Mouse (Mus musculus): ENCODE results near the gene Tlcd2. TPM values are rescaled to one million over a fixed set of nuclear protein-coding genes. Genes with fewer than 3 reads are reported as not detected.

Gene Tlcd2
- polyA plus RNA-seq, 1 experiment from 2014 or later, result 8.5 TPM

DNA sequence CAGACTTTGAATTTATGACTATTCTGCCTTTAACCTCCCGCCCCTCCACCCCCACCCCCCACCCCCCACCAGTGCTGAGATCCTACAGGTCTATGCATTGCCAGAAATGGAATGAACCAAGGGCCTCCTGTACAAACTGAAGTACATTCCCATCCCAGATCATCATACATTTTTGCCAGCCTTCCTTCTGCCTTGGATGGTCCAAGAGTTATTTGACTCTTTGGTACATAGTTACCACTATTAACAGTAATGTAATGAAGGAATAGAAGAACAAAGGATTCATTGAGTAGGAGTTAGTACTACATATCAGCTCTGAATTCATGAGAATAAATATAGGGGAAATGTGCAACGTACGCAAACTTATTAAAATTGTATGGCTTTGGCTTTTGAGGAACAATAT, 24.7 kb downstream of the Tlcd2 start:
- Histone ChIP-seq H3K36me3 (replicated peaks) (peaks cover 38% of the 10 kb centered on the region), H3K27ac (peak overlapping the region; percentile 97), H3K27me3 (ENCODE audit: poor library complexity, severe bottlenecking) (0 out of 2 replicates have a peak, but pooled peaks cover 4% of the 10 kb centered on the region), H3K4me1 (peaks cover 18% of the 10 kb centered on the region), H3K9me3 (no peaks in the 10 kb centered on the region), H3K4me3 (peak overlapping the region; percentile 91)
- no peak for DNase-seq (ENCODE audit: extremely low spot score, low spot score)
- WGBS, result 27% methylated on average over 3 of the region's 3 CpGs

DNA sequence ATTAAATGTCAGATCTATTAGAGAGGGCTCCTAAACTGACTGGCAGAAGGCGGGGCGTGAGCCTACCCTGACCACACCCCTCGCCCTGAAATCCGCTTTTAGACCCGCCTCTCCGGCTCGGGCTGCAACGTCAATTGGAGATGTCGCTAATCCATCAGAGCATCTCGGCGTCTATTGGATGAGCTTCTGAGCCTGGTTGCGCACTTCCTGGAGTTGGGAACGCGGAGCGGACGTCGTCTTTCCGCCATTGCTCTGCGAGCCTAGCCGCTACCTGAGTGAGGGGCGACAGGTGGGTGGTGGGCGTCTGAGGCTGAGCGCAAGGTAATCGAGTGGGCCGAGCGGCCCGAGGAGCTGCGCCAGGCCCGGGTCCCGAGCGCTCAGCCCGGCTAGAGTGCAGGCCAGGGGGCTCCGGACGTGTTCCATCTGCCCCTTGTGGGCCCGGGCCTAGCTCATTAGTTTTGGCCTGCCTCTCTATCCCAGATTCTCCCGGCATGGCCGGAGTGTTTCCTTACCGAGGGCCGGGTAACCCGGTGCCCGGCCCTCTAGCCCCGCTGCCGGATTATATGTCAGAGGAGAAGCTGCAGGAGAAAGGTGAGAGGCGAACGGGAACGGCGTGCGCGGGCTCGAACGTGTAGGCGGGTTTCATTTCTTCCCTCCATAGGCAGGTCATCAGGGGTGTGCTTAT, 25.2 kb downstream of the Tlcd2 start, which contains the start of gene Prpf8:
TSS of gene Prpf8 (plus strand) at position 216 of the 685 bp plus-strand sequence.
- no peaks in the 10 kb centered on the region for H3K9me3 ChIP-seq
- H3K4me1 ChIP-seq, result peaks cover 18% of the 10 kb centered on the region
- H3K4me3 ChIP-seq, result peak within 1 kb of the TSS; percentile 91
- peaks cover 43% of the 10 kb centered on the region for H3K36me3 ChIP-seq (replicated peaks)
- under 1% methylated on average over 52 of the region's 52 CpGs for WGBS
- peak; percentile 95 for DNase-seq (ENCODE audit: extremely low spot score, low spot score)
- 0 out of 2 replicates have a peak, but pooled peaks cover 4% of the 10 kb centered on the region for H3K27me3 ChIP-seq (ENCODE audit: poor library complexity, severe bottlenecking)
- peak within 1 kb of the TSS; percentile 97 for H3K27ac ChIP-seq

DNA sequence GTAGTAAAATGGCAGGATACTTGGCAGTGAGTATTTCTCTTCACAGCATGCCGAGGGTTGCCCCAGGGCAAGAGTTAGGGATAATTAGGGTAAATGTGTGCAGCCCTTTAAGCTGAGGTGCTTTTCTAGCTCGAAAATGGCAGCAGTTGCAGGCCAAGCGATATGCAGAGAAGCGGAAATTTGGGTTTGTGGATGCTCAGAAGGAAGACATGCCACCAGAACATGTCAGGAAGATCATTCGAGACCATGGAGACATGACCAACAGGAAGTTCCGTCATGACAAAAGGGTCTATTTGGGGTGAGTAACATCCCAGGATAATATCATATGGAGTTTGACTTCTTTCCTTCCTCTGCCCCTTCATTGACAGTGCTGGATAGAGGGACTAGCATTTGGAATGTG, 26.0 kb downstream of the Tlcd2 start:
- peaks cover 51% of the 10 kb centered on the region for H3K36me3 ChIP-seq (replicated peaks)
- H3K4me3 ChIP-seq, result peak overlapping the region; percentile 91
- H3K27ac ChIP-seq, result peak overlapping the region; percentile 97
- DNase-seq (ENCODE audit: extremely low spot score, low spot score), result no peak
- WGBS, result 44% methylated on average over 6 of the region's 6 CpGs
- no peaks in the 10 kb centered on the region for H3K9me3 ChIP-seq
- H3K4me1 ChIP-seq, result peaks cover 18% of the 10 kb centered on the region
- 0 out of 2 replicates have a peak, but pooled peaks cover 4% of the 10 kb centered on the region for H3K27me3 ChIP-seq (ENCODE audit: poor library complexity, severe bottlenecking)

DNA sequence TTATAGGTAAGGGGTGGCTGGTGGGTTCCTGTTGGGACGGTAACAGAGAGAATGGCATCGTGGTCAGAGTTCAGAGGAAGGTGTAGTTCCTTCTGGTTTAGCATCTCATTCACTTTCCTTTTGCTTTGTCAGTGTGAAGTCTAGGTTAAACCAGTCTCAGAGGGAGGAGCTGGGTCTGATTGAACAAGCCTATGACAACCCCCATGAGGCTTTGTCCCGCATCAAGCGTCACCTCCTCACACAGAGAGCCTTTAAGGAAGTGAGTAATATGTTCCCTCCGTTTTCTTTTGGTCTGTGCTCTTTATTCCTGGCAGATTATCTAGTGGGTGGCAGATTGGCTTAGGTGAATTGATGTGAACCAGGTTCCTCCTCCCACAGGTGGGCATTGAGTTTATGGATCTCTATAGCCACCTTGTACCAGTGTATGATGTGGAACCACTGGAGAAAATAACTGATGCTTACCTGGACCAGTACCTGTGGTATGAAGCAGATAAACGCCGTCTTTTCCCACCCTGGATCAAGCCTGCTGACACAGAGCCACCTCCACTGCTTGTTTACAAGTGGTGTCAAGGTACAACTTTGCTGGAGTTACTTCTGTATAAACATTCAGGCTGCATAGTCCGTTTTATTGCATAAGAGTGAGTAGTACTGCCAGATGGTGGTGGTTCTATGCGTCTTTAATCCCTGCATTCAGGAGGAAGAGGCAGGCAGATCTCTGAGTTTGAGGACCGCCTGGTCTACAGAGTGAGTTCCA, 33.0 kb downstream of the Tlcd2 start:
- Histone ChIP-seq H3K4me1 (no peaks in the 10 kb centered on the region), H3K4me3 (no peak overlapping the region), H3K9me3 (no peaks in the 10 kb centered on the region), H3K36me3 (replicated peaks) (peaks cover 100% of the 10 kb centered on the region), H3K27ac (no peak overlapping the region), H3K27me3 (ENCODE audit: poor library complexity, severe bottlenecking) (no peaks in the 10 kb centered on the region)
- no peak for DNase-seq (ENCODE audit: extremely low spot score, low spot score)
- 94% methylated on average over 10 of the region's 10 CpGs for WGBS

DNA sequence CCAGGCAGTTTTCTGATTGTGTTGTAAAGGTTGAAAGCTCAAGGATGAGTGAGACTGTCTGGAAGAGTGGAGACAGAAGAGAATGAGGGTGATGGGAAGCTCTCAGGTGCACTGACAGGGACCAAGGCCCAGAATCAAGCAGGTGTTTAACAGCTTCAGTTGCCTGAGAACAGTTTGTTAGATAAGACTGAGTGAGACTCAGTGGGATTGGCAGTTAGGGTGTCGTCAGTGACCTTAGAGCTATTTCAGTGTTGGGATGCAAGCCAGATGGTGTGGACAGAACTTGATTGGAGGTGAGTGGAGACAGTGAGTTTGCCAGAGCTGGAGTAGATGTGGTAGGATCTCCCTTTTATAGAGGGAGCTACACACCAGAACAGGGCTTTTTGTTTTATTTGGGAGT, 36.6 kb downstream of the Tlcd2 start:
- Histone ChIP-seq H3K4me3 (no peak overlapping the region), H3K4me1 (no peaks in the 10 kb centered on the region), H3K27me3 (ENCODE audit: poor library complexity, severe bottlenecking) (no peaks in the 10 kb centered on the region), H3K9me3 (no peaks in the 10 kb centered on the region), H3K36me3 (replicated peaks) (peaks cover 100% of the 10 kb centered on the region), H3K27ac (no peak overlapping the region)
- 83% methylated on average over 1 of the region's 1 CpGs for WGBS
- DNase-seq (ENCODE audit: extremely low spot score, low spot score), result no peak

DNA sequence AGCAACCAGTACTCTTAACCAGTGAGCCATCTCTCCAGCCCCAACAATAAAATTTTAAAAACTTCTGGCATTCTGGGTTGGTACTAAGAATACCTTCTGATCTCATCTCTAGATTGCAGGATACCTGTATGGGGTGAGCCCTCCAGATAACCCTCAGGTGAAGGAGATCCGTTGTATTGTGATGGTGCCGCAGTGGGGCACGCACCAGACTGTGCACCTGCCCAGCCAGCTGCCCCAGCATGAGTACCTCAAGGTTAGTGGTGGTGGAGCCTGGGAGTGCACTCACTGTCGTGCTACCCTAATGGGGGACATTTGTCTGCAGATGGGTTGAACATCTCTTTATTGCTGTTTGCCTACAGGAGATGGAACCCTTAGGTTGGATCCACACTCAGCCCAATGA, 46.6 kb downstream of the Tlcd2 start:
- Histone ChIP-seq H3K4me1 (peaks cover 26% of the 10 kb centered on the region), H3K27ac (no peak overlapping the region), H3K9me3 (no peaks in the 10 kb centered on the region), H3K36me3 (replicated peaks) (peaks cover 68% of the 10 kb centered on the region), H3K4me3 (no peak overlapping the region), H3K27me3 (ENCODE audit: poor library complexity, severe bottlenecking) (no peaks in the 10 kb centered on the region; the same call in 1 of the 2 replicates)
- 96% methylated on average over 4 of the region's 4 CpGs for WGBS
- DNase-seq (ENCODE audit: extremely low spot score, low spot score), result no peak

DNA sequence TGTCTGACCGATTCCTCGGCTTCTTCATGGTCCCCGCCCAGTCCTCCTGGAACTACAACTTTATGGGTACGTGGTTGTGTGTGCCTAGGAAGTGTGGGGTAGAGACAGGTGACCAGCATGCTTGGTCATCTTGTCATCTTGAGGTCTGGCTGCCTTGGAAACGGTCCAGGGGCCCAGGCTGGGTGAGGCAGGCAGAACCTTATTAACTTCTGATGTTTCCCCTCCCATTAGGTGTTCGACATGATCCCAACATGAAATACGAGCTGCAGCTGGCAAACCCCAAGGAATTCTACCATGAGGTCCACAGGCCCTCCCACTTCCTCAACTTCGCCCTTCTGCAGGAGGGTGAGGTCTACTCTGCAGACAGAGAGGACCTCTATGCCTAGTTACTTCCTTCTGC, 47.4 kb downstream of the Tlcd2 start:
- H3K4me3 ChIP-seq, result no peak overlapping the region
- peaks cover 61% of the 10 kb centered on the region for H3K36me3 ChIP-seq (replicated peaks)
- no peak overlapping the region for H3K27ac ChIP-seq
- 80% methylated on average over 8 of the region's 8 CpGs for WGBS
- no peaks in the 10 kb centered on the region; the same call in 1 of the 2 replicates for H3K27me3 ChIP-seq (ENCODE audit: poor library complexity, severe bottlenecking)
- H3K4me1 ChIP-seq, result peaks cover 29% of the 10 kb centered on the region
- no peaks in the 10 kb centered on the region for H3K9me3 ChIP-seq
- no peak for DNase-seq (ENCODE audit: extremely low spot score, low spot score)

DNA sequence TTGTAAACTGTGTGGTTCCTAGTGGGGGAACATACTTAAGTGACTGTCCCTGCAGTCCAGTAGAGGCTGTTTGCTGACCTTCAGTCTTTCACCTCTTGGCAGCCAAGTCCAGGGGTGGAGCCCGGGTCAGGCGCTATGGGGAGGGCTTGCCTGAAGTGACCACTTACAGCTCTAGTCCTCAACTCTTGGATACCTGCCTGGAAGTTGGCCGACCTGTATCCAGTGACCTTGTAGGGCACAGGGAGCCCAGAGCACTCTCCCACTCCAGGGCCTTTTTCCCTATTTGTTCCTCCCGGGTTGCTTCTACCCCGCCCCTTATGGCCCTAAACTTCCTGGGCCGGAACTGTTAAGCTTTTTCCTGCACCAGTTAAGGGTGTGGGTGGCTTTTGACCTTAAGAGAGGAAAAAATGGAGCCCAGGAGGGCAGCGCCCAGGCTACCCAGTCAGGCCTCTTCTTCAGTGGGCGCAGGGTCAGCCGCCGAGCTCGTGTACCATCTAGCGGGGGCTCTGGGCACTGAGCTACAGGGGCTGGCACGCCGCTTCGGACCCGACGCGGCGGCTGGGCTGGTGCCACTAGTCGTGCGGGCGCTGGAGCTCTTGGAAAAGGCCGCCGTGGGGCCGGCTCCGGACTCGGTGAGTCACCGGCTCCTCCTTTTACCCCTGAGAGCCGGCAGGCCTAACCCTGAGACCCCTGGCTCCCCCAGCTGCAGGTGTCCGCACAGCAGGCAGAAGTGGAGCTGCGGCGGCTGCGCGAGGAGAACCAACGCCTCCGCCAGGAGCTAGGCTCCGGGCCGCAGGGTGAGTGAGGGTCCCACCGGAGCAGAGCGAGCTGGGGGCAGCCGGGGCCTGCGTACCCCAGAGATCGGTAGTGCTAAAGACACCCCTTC, 48.5 kb downstream of the Tlcd2 start, which contains the start of gene Rilp:
TSS of gene Rilp (plus strand) at position 354 of the 886 bp plus-strand sequence.
- Histone ChIP-seq H3K27me3 (ENCODE audit: poor library complexity, severe bottlenecking) (no peaks in the 10 kb centered on the region; the same call in 1 of the 2 replicates), H3K4me1 (peaks cover 29% of the 10 kb centered on the region), H3K27ac (peak within 1 kb of the TSS; percentile 78), H3K4me3 (peak within 1 kb of the TSS; percentile 67), H3K9me3 (no peaks in the 10 kb centered on the region), H3K36me3 (replicated peaks) (peaks cover 50% of the 10 kb centered on the region)
- WGBS, result 3% methylated on average over 43 of the region's 43 CpGs
- DNase-seq (ENCODE audit: extremely low spot score, low spot score), result peak; percentile 27

DNA sequence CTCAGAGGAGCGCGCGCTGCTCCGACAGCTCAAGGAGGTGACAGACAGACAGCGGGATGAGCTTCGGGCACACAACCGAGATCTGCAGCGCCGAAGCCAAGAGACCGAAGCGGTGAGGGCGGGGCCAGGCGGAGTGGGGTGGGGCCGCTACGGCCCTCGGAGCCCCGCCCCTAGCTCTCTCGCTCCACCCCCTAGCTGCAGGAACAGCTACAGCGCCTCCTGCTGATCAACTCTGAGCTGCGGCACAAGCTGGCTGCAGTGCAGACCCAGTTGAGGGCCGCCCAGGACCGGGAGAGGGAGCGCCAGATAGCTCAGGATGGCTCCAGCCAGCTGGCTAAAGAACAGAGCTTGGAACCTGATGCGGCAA, 49.1 kb downstream of the Tlcd2 start:
- peak; percentile 89 for DNase-seq (ENCODE audit: extremely low spot score, low spot score)
- H3K27me3 ChIP-seq (ENCODE audit: poor library complexity, severe bottlenecking), result no peaks in the 10 kb centered on the region; the same call in 1 of the 2 replicates
- WGBS, result 2% methylated on average over 24 of the region's 24 CpGs
- H3K4me1 ChIP-seq, result peaks cover 29% of the 10 kb centered on the region
- H3K9me3 ChIP-seq, result no peaks in the 10 kb centered on the region
- H3K27ac ChIP-seq, result peak overlapping the region; percentile 78
- H3K36me3 ChIP-seq (replicated peaks), result peaks cover 48% of the 10 kb centered on the region
- H3K4me3 ChIP-seq, result peak overlapping the region; percentile 67

DNA sequence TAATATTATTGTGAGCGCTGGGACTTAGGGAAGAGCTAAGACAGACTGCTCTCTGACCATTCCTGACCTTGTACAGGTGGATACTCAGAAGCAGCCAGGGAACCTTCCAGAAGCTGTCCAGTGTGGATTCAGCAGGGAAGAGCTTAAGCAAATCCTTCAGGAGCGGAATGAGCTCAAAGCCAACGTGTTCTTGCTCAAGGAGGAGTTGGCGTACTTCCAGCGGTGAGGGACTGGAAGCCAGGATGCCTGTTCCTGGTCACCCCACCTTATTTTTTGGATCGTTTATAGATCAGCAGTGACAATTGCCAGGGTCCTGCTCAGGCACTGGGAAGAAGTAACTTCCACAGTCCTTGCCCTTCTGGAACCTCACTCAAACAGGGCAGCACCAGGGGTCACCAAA, 49.7 kb downstream of the Tlcd2 start:
- peaks cover 29% of the 10 kb centered on the region for H3K4me1 ChIP-seq
- WGBS, result 92% methylated on average over 6 of the region's 6 CpGs
- no peaks in the 10 kb centered on the region for H3K9me3 ChIP-seq
- DNase-seq (ENCODE audit: extremely low spot score, low spot score), result no peak
- no peak overlapping the region for H3K4me3 ChIP-seq
- no peak overlapping the region for H3K27ac ChIP-seq
- H3K27me3 ChIP-seq (ENCODE audit: poor library complexity, severe bottlenecking), result no peaks in the 10 kb centered on the region; the same call in 1 of the 2 replicates
- peaks cover 42% of the 10 kb centered on the region for H3K36me3 ChIP-seq (replicated peaks)

DNA sequence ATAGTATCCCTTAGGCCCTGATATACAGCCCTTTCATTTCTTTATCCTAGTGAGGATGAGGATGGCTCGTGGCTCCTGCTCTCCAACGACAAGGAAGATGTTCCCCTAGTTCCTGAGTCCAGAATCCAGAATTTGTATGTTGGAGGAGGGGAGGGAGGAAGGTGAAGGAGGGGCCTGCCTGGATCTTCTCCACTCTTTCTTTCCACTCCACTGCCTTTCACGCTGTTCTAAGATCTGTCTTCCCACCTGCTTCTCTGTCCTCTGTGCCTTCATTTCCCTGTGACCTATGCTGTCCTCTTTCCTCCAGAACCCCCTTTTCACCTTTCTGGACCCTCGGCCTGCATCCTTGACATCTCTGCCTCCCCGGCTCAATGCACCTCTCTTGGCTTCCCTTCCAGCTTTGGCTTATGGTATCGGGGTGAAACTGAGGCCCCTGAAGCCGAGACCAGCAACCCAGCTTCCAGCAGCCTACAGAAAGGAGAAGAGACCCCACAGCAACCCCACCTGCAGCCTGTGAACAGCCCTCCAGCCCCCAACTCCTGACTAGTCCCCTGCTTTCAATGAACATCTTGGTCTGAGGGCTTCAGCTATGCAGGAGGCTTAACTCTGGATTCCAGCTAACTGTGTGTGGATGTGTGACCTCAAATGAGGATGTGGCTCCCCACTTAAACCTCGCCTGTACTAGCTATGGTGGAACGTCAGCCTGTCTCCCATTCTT, 50.9 kb downstream of the Tlcd2 start:
- 78% methylated on average over 9 of the region's 9 CpGs for WGBS
- Histone ChIP-seq H3K36me3 (replicated peaks) (peaks cover 30% of the 10 kb centered on the region), H3K4me3 (no peak overlapping the region), H3K27me3 (ENCODE audit: poor library complexity, severe bottlenecking) (no peaks in the 10 kb centered on the region; the same call in 1 of the 2 replicates), H3K27ac (no peak overlapping the region), H3K4me1 (peaks cover 29% of the 10 kb centered on the region), H3K9me3 (no peaks in the 10 kb centered on the region)
- DNase-seq (ENCODE audit: extremely low spot score, low spot score), result no peak

DNA sequence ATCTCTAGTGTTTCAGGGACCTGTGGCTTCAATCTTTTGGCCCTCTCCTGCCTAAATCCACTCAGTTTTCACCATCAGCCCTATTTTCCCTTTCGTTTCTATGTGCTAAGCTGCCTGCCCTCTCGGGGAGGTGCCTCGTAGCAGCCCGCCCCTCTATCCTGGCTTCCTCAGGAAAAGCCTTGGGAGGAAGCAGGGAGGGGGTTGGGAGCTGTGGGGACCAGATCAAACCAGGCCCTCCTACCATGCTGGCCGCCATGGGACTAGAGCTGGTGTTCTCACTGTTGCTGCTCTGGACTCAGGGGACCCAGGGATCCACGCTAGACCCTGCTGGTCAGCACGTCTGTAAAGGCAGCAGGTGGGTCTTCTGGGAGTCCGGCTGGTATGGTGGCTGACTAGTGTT, 51.8 kb downstream of the Tlcd2 start, which contains the start of gene Scarf1:
TSS of gene Scarf1 (plus strand) at position 205 of the 400 bp plus-strand sequence.
- Histone ChIP-seq H3K4me1 (peaks cover 29% of the 10 kb centered on the region), H3K4me3 (peak within 1 kb of the TSS; percentile 23), H3K9me3 (no peaks in the 10 kb centered on the region), H3K27ac (peak within 1 kb of the TSS; percentile 54), H3K27me3 (ENCODE audit: poor library complexity, severe bottlenecking) (no peaks in the 10 kb centered on the region; the same call in 1 of the 2 replicates), H3K36me3 (replicated peaks) (peaks cover 21% of the 10 kb centered on the region)
- DNase-seq (ENCODE audit: extremely low spot score, low spot score), result no peak
- WGBS, result 58% methylated on average over 8 of the region's 8 CpGs
